Mouse (Mus musculus) ES-Bruce4 (cell line): ENCODE data around the gene Rab11fip3.

ENCODE experiments used
- CTCF ChIP-seq: IDR thresholded peaks from one replicate; pipeline ENCODE4 v1.8.1; 2011; ENCODE audit warnings: low read depth, low read length
- POLR2A ChIP-seq: IDR thresholded peaks from one replicate; pipeline ENCODE4 v1.8.1; 2011; ENCODE audit warnings: low read length; ENCODE audit not compliant: insufficient read depth

DNA sequence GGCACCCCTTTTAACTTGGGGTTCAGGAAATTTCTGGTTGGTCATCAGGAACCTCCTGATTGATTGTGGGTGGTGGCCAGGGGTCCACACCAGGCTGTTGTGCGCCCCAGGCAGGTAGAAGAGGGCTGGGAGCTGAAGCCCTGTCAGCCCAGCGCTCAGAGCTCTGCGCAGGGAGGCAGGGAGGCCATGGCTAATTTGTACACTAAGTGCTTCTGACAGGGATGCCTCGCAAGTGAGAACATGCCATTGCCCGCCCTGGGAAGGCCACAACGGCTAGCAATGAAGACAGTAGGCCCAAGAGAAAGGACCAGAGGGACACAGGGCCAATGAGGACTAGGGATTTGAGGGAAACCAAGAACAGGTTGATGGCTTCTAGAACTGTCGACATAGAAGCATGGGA, 112.7 kb downstream of the Rab11fip3 start:
- TF ChIP-seq CTCF (no peak), POLR2A (no peak)
